Mouse (Mus musculus) heart, adult 2 months (tissue): ENCODE data around the gene Efna1.

ENCODE experiments used
- CTCF ChIP-seq: fragments of 200-600 bp; IDR thresholded peaks from 2 replicates; pipeline ENCODE4 v1.8.1; 2022; ENCODE audit warnings: antibody characterized with exemption, mild to moderate bottlenecking, moderate library complexity
- POLR2A ChIP-seq: fragments of 200-500 bp; IDR thresholded peaks from 2 replicates; pipeline ENCODE4 v1.6.1; 2011; ENCODE audit warnings: mild to moderate bottlenecking, low read depth, low read length, control low read depth; ENCODE audit not compliant: insufficient read depth

DNA sequence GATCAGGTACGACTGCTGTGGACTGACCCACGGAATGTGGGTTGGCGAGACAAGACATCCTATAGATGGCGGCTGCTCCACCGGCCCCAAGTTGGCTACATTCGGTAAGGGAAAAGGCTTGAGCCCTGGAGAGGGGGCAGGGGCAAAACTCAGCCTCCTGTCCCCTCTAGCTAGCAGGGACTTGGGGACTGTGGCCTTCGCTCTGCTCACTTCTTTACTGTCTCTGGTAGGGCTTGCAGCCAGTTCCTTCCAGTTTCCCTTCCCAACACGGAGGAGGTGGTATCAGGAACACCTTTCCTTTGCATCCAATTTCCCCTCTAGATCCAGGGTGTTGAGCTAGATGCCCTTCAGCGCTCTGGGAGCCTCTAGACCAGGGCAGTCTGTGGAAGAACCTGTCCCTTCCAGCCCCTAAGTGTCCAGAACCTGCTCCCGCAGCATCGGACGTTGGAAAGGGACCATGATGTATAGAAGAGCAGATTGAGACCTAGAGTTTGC is 55.6 kb downstream of the Efna1 start:
- TF ChIP-seq CTCF (no peak), POLR2A (no peak)
